Mouse (Mus musculus) stomach, postnatal 0 days (tissue): ENCODE measurements around the gene Krt28.

Source experiments
- CTCF ChIP-seq: IDR thresholded peaks from 2 replicates; pipeline ENCODE4 v1.5.1; 2016; ENCODE audit warnings: antibody characterized with exemption, low read depth, mild to moderate bottlenecking, moderate library complexity
- EP300 ChIP-seq: optimal IDR thresholded peaks from 2 replicates; pipeline ENCODE3; 2016; ENCODE audit warnings: antibody characterized with exemption

GRCm38 (mm10) chr11:99416902-99417301 lies 42.2 kb upstream of the Krt28 start:
- no peak for TF ChIP-seq CTCF
- no peak for TF ChIP-seq EP300
